Mouse (Mus musculus) heart, embryonic 12.5 days (tissue): ENCODE measurements around the gene Rasa3. TPM values are rescaled to one million over a fixed set of nuclear protein-coding genes. Genes with fewer than 3 reads are reported as not detected.

ENCODE experiments used
- ATAC-seq: fragments of 200-750 bp; cut with Nextera tagmentation; 2 replicates; pipeline ENCODE4 v1.8.0; 2017; ENCODE audit warnings: moderate TSS enrichment, moderate library complexity; ENCODE audit not compliant: insufficient number of reproducible peaks, low FRiP score
- H3K27ac ChIP-seq: fragments of 300-500 bp; sonication (generic); 2 replicates; pipeline ENCODE4 v1.5.1; 2016; ENCODE audit warnings: mild to moderate bottlenecking, moderate library complexity; ENCODE audit not compliant: poor library complexity, severe bottlenecking
- H3K27me3 ChIP-seq: fragments of 300-500 bp; sonication (generic); replicated peaks from 2 replicates; pipeline ENCODE4 v1.6.1; 2016; ENCODE audit warnings: mild to moderate bottlenecking, moderate library complexity
- H3K36me3 ChIP-seq: fragments of 300-500 bp; sonication (generic); 2 replicates; pipeline ENCODE4 v1.6.1; 2016; ENCODE audit warnings: mild to moderate bottlenecking, moderate library complexity
- H3K4me1 ChIP-seq: fragments of 300-500 bp; sonication (generic); replicated peaks from 2 replicates; pipeline ENCODE4 v1.6.1; 2016; ENCODE audit warnings: mild to moderate bottlenecking
- H3K4me2 ChIP-seq: fragments of 300-500 bp; sonication (generic); 2 replicates; pipeline ENCODE4 v1.6.1; 2016; ENCODE audit warnings: mild to moderate bottlenecking, moderate library complexity
- H3K4me3 ChIP-seq: fragments of 300-500 bp; sonication (generic); 2 replicates; pipeline ENCODE4 v1.5.1; 2016; ENCODE audit warnings: mild to moderate bottlenecking
- H3K9ac ChIP-seq: fragments of 300-500 bp; sonication (generic); 2 replicates; pipeline ENCODE4 v1.6.1; 2016; ENCODE audit warnings: mild to moderate bottlenecking, moderate library complexity
- H3K9me3 ChIP-seq: fragments of 300-500 bp; sonication (generic); replicated peaks from 2 replicates; pipeline ENCODE4 v1.6.1; 2016; ENCODE audit warnings: mild to moderate bottlenecking, moderate library complexity
- WGBS: fragments of 180-500 bp; shearing (Covaris S2); methylation state at CpG from one replicate; pipeline ENCODE4 v1.1.7; 2016; 5-methylcytosine and 5-hydroxymethylcytosine counted together
- polyA plus RNA-seq: library from polyadenylated mRNA; unstranded; fragments of >200 nt; fragmentation: Nextera tagmentation; extraction: Ambion mirVana; gene quantifications from 2 replicates; pipeline ENCODE4 v1.2.1, GENCODE M21; 2016

Rasa3 gene
- polyA plus RNA-seq, 1 experiment from 2014 or later, result 35.1 TPM

- Histone ChIP-seq H3K4me1 (peaks cover 76% of the 10 kb centered on the region), H3K36me3 (no peaks in the 10 kb centered on the region), H3K4me3 (no peak overlapping the region), H3K9ac (peak overlapping the region; percentile 38; the same call in 1 of the 2 replicates), H3K9me3 (no peaks in the 10 kb centered on the region), H3K4me2 (peak overlapping the region; percentile 33), H3K27ac (peak overlapping the region; percentile 88), H3K27me3 (no peaks in the 10 kb centered on the region)
- 22% methylated on average over 7 of the region's 7 CpGs for WGBS
- peak; percentile 60; the same call in 1 of the 2 replicates for ATAC-seq
These were observed 28.8 kb downstream of the Rasa3 start for GRCm38 (mm10) chr8:13648377-13649153.

GRCm38 (mm10) chr8:13647591-13647990 is 29.8 kb downstream of the Rasa3 start:
- no peak overlapping the region for H3K4me3 ChIP-seq
- H3K4me2 ChIP-seq, result no peak overlapping the region
- H3K4me1 ChIP-seq, result peaks cover 84% of the 10 kb centered on the region
- no peaks in the 10 kb centered on the region for H3K27me3 ChIP-seq
- ATAC-seq, result no peak
- peak overlapping the region; percentile 44; the same call in 1 of the 2 replicates for H3K27ac ChIP-seq
- H3K36me3 ChIP-seq, result no peaks in the 10 kb centered on the region
- no peaks in the 10 kb centered on the region for H3K9me3 ChIP-seq
- 71% methylated on average over 5 of the region's 5 CpGs for WGBS
- no peak overlapping the region for H3K9ac ChIP-seq

GRCm38 (mm10) chr8:13644932-13645676 is 32.3 kb downstream of the Rasa3 start:
- Histone ChIP-seq H3K9me3 (no peaks in the 10 kb centered on the region), H3K4me3 (no peak overlapping the region), H3K4me2 (peak overlapping the region; percentile 40; the same call in 1 of the 2 replicates), H3K27ac (peak overlapping the region; percentile 87), H3K36me3 (no peaks in the 10 kb centered on the region), H3K27me3 (no peaks in the 10 kb centered on the region), H3K9ac (no peak overlapping the region), H3K4me1 (peaks cover 73% of the 10 kb centered on the region)
- no peak for ATAC-seq
- 49% methylated on average over 6 of the region's 6 CpGs for WGBS

DNA sequence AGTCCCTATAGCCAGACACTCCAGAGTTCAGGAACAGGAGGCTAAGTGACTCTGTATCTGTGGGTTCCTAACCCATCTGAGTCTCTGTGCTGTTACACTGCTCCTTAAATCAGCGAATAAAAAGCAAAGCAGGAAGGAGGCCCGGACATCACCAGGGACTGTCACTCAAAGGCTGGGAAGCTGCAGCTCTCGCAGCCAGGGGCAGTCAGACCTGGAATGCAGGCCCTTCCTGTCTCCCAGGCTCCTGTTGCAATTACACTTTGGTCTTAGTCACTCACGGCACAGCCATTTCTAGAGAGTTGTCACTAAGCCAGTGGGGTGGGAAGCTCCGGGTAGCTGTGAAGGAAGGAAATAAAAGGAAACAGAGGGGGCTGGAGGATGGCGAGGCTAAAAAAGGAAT is 33.2 kb downstream of the Rasa3 start:
- peak overlapping the region; percentile 40 for H3K4me2 ChIP-seq

DNA sequence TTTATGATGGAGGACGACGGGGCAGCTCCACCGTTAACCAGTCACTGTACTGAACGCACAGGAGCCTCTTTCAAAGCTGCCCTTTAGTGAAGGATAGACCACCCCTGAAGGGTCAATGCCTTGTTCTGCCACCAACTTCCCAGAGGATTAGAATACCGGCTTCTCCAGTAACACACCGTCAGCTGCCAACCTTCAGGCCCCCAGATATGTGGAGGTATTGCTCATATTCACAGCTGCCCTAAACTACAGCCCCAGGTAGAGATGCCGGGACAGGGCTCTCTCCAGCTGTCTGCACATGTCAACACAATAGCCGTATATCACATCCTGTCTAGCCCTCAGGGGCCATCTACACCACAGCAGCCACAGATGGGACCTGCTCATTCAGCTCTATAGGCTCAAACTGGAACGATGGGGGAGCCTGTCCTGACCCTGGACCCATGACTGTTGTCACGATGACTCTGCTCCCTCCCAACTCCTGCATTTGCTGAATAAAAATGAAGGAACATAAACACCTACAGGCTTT is 34.7 kb downstream of the Rasa3 start:
- Histone ChIP-seq H3K36me3 (no peaks in the 10 kb centered on the region), H3K4me1 (peaks cover 57% of the 10 kb centered on the region), H3K9ac (no peak overlapping the region), H3K27ac (no peak overlapping the region), H3K4me2 (no peak overlapping the region), H3K9me3 (no peaks in the 10 kb centered on the region), H3K27me3 (no peaks in the 10 kb centered on the region), H3K4me3 (no peak overlapping the region)
- 79% methylated on average over 10 of the region's 10 CpGs for WGBS
- ATAC-seq, result no peak

More for the DNA sequence above, 33.2 kb downstream of the Rasa3 start:
- Histone ChIP-seq H3K9me3 (no peaks in the 10 kb centered on the region), H3K36me3 (no peaks in the 10 kb centered on the region), H3K27ac (peak overlapping the region; percentile 87), H3K9ac (peak overlapping the region; percentile 44), H3K27me3 (no peaks in the 10 kb centered on the region), H3K4me3 (no peak overlapping the region), H3K4me1 (peaks cover 63% of the 10 kb centered on the region)
- peak; percentile 69 for ATAC-seq
- WGBS, result 3% methylated on average over 6 of the region's 6 CpGs

GRCm38 (mm10) chr8:13641206-13641605 is 36.2 kb downstream of the Rasa3 start:
- Histone ChIP-seq H3K4me2 (no peak overlapping the region), H3K9me3 (no peaks in the 10 kb centered on the region), H3K4me1 (peaks cover 50% of the 10 kb centered on the region), H3K36me3 (no peaks in the 10 kb centered on the region), H3K27ac (no peak overlapping the region), H3K27me3 (no peaks in the 10 kb centered on the region), H3K9ac (no peak overlapping the region), H3K4me3 (no peak overlapping the region)
- WGBS, result 60% methylated on average over 9 of the region's 9 CpGs
- ATAC-seq, result no peak

DNA sequence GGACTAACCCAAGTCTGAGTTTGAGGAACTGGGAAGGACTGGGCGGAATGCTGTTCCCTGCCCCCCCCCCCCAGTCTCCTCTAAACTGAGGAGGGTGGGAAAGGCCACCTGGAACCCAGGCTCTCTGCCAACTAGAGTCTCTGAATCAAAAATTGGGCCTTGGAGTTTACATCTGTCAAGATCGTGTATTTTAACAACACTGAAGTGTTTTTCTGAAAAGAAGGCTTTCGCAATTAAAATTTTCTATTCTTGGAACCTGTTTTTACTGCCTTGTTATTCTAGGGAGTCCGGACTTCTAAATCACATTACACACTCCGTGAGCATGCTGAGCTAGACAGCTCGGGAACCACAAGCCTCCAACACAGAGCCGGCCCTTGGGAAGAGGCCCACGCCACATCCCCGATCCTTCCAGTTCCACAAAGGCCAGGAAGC is 36.9 kb downstream of the Rasa3 start:
- no peak overlapping the region for H3K9ac ChIP-seq
- H3K36me3 ChIP-seq, result no peaks in the 10 kb centered on the region
- H3K4me1 ChIP-seq, result peaks cover 44% of the 10 kb centered on the region
- 67% methylated on average over 9 of the region's 9 CpGs for WGBS
- no peak overlapping the region for H3K4me3 ChIP-seq
- no peak for ATAC-seq
- no peaks in the 10 kb centered on the region for H3K9me3 ChIP-seq
- no peak overlapping the region for H3K27ac ChIP-seq
- no peak overlapping the region for H3K4me2 ChIP-seq
- no peaks in the 10 kb centered on the region for H3K27me3 ChIP-seq

DNA sequence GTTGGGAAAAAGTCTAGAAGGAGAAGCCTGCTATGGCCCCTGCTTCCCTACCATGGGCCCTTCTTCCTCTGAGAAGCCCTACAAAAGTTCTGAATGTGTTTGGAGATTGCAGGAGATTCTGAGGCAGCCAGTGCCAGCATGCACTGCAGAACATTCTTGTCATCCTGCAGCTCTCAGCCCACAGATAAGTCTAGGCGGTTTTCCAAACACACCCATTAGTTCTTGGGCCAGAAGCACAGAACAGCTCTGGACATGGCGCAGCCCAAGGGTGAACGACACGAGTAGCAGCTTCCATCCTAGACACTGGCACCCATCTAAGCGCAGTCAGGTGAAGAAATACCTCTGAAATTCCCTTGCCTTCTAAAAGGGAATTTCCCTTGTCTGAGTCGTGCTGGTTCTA is 44.3 kb downstream of the Rasa3 start:
- Histone ChIP-seq H3K9me3 (peaks cover 5% of the 10 kb centered on the region; the same call in 1 of the 2 replicates), H3K4me3 (no peak overlapping the region), H3K4me2 (no peak overlapping the region), H3K9ac (no peak overlapping the region), H3K4me1 (0 out of 2 replicates have a peak, but pooled peaks cover 5% of the 10 kb centered on the region), H3K36me3 (peaks cover 19% of the 10 kb centered on the region), H3K27ac (no peak overlapping the region), H3K27me3 (no peaks in the 10 kb centered on the region)
- ATAC-seq, result no peak
- WGBS, result 76% methylated on average over 6 of the region's 6 CpGs

DNA sequence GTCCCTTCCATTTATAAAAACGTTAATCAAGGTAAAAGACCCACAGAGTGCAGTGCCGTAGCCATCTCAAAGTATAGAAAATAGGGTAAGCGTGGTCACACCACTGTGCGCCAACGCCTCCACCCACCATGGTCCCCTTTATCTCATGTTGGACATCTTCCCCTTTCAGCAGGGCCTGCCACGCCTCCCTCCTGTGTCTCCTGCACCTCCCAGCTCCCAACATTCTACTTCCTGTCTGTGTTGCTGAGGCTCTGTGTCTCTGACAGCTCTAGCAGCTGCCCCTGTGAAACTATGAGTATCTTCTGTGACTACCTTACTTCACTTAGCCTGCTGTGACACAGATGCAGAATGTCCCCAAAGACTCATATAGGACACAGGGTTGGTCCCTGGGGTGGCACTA is 45.1 kb downstream of the Rasa3 start:
- 72% methylated on average over 6 of the region's 6 CpGs for WGBS
- ATAC-seq, result no peak
- no peak overlapping the region for H3K4me2 ChIP-seq

GRCm38 (mm10) chr8:13630754-13631153 is 46.6 kb downstream of the Rasa3 start:
- Histone ChIP-seq H3K36me3 (peaks cover 33% of the 10 kb centered on the region), H3K4me2 (no peak overlapping the region), H3K4me3 (no peak overlapping the region), H3K27ac (no peak overlapping the region), H3K27me3 (no peaks in the 10 kb centered on the region), H3K9me3 (peaks cover 13% of the 10 kb centered on the region), H3K9ac (no peak overlapping the region), H3K4me1 (peaks cover 6% of the 10 kb centered on the region; the same call in 1 of the 2 replicates)
- 72% methylated on average over 4 of the region's 4 CpGs for WGBS
- no peak for ATAC-seq

More for the DNA sequence above, 45.1 kb downstream of the Rasa3 start:
- Histone ChIP-seq H3K36me3 (peaks cover 25% of the 10 kb centered on the region), H3K27ac (no peak overlapping the region), H3K4me1 (0 out of 2 replicates have a peak, but pooled peaks cover 5% of the 10 kb centered on the region), H3K9me3 (peaks cover 5% of the 10 kb centered on the region), H3K27me3 (no peaks in the 10 kb centered on the region), H3K4me3 (no peak overlapping the region), H3K9ac (no peak overlapping the region)

DNA sequence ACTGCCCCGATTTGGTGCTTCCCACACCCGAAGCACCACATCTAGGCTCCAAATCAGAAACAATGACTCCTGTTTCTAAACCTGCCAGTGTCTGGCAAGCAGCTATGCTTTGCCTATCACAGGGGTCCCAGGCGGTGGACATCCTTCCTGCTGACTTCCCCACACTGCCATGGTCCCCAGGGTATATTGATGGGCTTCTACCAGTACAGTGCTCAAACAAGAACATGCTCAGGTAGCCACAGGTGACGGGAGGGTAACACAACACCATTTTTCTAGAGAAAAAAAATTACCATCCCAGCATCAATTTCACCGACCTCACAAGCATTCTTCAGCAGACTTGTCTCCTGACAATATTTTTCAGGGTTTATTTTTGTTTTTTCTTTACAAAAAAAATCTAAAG is 47.2 kb downstream of the Rasa3 start:
- H3K4me3 ChIP-seq, result no peak overlapping the region
- no peak overlapping the region for H3K4me2 ChIP-seq
- H3K9me3 ChIP-seq, result peaks cover 13% of the 10 kb centered on the region
- 70% methylated on average over 5 of the region's 5 CpGs for WGBS
- no peaks in the 10 kb centered on the region for H3K27me3 ChIP-seq
- no peak overlapping the region for H3K9ac ChIP-seq
- peaks cover 33% of the 10 kb centered on the region for H3K36me3 ChIP-seq
- H3K4me1 ChIP-seq, result peaks cover 12% of the 10 kb centered on the region
- no peak overlapping the region for H3K27ac ChIP-seq
- ATAC-seq, result no peak
